Mouse (Mus musculus) spleen, postnatal 4 days (tissue): ENCODE measurements around the gene Rora.

ENCODE experiments used
- DNase-seq, 2 experiments: peaks; one replicate each; pipeline ENCODE4 v3.0.0; 2022; ENCODE audit warnings: low spot score in 2 of 2

Rora gene

DNA sequence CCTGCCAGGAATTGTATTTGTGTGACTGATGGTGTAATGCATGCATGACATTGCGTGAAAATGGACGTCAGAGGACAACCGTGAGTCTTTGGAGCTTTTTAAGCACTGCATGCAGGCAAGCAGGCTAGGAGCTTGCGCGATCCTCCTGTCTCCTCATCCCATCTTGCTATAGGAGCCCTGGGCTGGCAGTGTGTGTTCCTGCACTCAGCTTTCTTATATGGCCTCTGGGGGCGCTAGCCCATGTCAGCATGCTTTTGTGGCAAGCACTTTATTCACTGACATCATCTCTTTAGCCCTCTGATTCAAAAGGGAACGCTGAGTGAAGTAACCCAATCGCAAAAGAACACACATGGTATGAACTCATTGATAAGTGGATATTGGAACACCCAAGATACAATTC lies 105.7 kb downstream of the Rora start:
- DNase-seq: no peak

DNA sequence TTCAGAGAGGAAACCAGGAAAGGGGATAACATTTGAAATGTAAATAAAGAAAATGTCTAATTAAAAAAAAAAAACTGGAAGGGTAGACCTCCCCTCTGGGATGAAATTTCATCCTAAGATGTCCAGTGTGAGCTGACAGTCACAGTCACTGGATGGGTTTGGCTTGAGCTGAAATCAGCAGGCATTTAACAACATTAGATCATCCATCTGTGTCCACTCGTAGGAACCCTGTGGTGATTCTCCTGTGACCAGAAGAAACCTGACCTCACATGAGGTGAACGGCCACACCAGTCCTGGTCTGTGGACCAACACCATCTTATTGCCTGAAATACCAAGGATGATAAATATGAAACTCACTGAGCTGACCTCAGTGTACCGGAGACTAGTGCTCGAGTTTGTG lies 106.7 kb downstream of the Rora start:
- DNase-seq: no peak

DNA sequence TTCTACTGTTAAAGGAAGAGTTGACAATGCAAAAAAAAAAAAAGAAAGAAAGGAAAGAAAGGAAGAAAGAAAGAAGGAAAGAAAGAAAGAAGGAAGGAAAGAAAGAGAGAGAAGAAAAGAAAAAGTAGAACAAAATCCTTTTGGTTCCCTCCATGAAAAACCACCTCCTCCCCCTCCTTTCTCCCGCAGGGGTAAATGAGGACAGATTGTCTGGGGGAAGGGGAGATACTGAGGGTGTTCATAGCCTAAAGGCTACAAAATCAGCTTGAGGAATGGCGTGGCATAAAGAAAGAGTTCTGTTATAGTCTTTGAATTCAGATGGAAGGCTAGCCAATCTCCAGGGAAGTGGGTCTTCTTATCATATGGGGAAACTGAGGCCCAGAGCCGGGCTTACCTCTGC lies 107.3 kb downstream of the Rora start:
- no peak for DNase-seq

DNA sequence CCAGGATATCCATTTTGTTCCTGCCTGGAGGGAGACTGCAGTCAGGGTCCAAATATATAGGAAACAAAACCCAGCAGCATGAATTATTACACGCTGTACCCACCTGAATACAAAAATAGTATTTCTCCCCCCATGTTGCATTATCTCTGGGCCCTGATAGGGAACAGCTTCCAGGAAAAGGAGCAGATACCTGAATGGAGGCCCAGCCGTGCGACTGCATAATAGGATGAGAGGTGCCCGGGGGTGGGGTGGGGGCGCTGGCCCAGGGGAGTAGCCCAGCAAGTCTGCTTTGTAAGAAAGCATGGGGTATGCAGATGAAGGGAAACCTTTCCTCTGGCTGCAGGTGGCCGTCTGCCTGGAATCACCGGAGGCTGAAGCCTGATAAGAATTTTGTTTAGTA lies 108.1 kb downstream of the Rora start:
- DNase-seq: no peak

DNA sequence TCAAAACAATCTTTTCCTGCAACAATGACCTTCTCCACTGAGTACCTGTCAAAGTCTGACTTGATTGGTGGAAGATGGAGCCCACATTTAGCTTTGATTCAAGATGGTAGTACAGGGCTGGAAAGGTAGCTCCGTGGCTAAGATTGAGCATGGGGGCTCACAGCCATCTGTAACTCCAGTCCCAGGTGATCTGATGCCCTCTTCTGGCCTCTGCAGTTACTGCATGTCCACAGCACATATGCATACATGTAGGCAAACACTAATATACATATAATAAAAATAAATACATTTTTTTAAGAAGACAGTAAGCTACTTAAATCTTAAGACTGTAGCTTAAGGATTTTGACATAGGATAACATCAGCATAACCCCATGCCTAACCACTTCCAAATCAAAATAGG lies 112.0 kb downstream of the Rora start:
- no peak for DNase-seq

DNA sequence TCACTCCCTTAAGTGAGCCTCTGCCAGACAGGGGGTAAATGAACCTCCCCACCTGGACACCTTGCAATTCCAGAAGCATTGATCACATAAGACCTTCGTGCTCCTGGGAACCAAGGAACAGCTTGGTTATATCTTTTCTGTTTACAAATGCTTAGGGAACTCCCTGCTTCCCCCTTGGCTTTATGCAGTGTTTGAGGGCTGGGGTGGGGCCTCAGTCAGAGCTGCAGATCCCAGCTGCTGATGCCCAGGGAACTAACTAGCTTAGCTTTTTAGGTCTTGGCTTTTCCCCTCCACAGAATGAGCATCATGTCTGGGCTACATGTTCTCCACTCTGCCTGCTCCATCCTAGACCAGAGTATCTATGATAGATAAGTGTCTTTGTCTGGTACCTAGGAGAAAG lies 116.1 kb downstream of the Rora start:
- DNase-seq: no peak

DNA sequence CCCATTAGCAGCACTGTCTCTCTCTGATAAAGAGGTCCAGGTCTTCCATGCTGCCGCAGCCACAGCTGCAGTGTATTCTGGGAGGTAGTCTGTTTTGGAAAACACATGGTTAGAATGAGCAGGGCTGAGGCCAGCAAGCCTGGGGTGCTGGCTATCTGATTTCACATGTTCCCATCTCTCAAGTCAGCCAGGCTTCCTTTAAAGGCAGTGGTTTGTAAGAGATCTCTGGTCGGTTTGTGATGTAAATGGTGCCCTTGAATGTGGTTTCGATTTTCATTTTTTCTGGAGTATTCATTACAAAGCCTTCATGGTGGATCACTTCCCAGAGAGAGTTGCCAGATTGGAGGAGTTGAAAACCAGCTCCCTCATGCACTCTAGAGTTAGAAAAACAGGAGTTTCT lies 117.8 kb downstream of the Rora start:
- DNase-seq: no peak

DNA sequence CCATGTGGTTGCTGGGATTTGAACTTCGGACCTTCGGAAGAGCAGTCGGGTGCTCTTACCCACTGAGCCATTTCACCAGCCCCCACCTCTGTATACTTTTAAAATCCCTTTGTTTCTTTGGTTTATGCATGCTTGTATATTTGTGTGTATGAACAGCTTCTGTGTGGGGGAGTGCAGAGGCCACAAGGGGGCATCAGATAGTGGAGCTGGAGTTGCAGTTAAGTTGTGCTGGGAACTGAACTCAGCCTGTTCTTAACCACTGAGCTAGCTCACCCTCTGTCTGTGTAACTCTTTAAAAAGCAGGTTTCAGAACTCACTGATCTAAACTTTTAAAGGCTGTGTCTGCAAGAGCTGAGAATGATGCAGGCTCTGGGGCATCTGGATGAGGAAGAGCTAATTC lies 120.2 kb downstream of the Rora start:
- DNase-seq: no peak

DNA sequence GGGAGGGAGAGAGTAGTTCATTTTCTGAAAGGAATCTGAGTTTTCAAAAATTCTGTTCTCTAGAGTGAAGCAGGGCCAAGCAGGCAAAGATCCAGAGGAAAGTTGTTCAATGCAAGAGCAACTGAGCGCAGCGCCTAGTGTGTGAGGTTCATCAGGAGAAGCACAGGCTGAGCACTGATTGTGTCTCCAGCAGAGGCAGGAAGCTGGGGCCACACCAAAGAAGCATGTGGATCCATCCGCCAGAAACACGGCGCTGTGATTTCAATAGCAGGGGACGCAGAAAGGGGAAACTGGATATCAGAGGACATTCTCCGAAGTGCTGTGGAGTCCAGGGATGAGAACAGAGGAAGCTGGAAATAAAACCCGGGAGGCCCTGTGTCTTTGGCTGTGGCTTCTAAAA lies 128.4 kb downstream of the Rora start:
- no peak for DNase-seq

DNA sequence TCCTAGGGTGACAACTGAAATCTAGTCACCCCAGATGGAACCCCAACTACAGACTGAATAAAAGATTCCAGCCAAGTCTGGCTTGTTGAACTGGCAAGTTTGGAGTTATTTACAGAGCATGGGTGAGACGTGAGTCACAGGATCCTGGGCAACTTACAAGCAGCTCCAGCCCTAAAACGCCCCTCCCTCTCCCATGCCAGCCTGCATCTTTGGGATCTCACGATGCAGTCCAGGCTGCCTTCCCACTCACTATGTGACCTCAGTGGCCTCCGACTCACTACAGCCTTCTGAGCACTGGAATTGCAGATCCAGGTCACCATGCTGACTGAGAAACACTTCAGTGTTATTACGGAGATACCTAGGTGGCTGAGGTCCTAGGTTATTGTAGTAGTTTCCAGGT lies 129.0 kb downstream of the Rora start:
- DNase-seq: no peak

DNA sequence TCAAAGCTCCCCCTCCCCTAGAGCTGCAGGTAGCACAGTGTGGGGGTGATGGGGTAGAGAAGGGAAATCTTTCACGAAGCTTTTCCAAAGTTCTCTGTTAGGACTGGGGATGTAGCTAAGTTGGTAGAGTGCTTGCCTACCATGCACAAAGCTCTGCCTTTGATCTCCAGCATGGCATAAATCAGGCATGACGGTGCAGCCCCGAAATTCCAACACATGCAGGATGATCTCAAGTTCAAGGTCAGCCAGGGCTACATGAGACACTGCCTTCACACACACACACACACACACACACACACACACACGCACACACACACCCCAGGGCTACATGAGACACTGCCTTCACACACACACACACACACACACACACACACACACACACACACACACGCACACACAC lies 129.7 kb downstream of the Rora start:
- DNase-seq: no peak

DNA sequence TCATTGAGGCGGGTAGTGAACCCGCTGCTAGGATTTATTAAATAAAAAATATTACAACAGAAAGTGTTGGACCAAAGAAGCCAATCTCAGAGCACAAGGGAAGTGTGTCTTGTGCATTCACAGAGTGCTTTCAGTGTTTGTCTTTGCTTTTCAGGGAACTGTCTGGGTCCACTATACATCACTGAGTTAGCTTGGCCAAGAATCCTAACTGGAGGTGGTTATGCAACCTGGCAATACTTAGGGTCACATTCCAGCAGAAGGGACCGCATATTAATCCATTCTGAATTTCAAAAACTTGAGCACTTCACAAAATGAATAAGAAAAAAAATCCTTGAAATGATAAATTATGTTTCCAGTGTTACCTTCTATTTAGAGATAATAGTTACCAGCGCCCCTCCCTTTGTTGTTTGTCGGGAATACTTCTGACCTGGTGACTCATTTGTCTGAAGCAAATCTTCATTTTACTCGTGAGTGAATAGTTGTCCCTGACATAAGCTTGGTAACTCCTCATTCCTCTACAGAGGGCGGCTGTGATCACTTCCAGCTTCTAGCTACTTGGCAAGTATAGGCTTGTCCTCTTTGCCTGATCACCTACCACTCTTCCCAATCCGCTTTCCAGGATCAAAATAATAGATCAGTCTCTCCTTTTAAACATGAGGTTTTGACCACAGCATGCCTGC lies 133.2 kb downstream of the Rora start:
- no peak for DNase-seq

DNA sequence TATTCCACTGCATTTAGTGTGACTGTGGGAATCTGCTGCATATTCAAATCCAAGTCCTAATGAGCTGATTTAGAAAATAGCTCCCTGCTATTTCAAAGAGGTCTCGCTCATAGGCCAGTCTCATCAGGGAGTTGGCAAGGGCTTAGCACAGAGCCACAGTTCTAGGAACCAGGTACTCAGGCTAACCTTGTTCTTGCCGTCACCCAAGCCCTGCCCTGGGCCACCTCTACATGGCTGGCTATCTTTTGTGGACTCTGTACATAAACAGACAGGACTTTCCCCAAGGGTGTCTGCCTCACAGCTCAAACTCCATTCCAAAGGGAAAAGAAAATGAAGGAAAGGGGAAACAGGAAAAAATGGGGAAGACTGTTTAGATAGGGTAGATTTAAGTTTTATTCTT lies 134.1 kb downstream of the Rora start:
- DNase-seq: no peak

DNA sequence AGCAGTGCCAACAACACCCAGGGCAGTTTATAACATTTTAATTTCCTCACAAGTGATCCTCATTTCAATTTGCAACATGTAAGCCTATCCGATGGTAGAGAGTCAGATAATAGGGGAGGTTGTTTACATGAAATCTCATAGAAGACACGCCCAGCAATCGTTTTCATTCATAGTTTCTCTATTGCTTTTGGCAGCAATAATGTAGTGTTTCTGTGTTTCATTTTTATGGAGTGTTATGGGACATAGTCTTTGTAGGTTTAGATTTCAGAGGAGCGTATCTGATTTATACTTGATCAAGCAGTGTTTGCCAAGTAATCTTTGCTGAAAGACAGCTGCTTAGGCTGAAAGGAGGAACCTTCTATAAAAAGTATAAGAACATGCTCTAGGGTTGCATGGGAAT lies 137.3 kb downstream of the Rora start:
- DNase-seq: no peak

DNA sequence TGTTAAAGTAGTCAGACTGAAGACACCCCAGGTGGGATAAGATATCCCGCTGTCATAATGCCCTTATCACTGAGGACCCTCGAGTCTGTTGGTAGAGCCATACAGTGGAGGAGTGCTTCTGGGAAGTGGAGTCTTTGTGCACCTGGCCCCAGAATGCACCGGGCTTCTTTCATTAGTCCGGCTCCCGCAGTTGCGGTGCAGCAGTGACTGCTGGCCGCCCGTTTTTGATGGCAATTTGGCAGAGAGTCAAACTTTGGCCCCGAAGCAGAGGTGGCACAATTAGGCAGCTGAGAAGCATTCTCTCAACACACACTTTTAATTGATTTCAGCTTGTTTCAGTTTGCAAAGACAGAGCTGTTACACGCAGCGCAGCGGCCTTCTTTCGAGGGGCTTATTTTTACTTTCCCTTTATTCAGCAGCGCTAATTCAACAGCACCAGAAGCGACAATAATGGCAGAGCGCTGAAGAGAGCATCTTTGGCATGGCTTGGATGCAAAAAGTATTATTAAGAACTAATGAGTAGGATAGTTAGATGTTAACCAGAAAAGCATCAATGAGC lies 138.5 kb downstream of the Rora start:
- no peak for DNase-seq

DNA sequence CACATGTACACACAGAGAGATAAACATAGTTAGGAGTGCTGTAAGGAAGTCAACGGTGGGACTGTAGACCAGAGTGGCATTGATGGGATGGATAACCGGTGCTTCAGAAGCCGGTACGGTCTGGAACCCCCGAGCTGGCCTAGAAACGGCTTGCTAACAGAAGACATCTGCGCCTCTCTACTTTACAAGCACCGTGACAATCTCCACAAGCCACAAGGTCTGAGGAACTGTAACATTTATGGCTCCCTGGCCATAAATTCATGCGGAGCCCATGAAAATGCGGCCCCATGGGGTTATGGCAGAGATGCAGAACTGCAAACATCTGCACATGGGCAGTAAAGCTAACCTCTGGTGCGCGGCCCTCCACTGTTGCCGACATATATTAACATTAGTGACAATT lies 141.7 kb downstream of the Rora start:
- no peak for DNase-seq

DNA sequence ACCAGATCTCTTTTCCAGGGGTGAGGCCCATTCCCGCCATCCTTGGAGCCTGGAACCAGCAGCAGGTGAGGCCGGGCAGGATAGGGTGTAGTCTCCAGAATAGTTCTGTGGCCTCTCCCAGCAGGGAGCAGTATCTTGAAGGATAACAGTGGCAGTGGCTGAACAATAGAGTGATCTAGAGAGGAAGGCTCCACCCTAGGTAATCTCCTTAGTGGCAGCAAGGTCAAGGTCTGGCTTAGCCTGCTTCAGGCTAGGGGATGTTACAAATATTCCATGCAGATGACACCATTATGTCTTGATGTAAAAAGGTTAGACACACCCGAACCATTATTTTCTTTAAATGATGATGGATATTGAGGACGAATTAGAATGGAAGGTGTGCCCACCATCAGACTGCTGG lies 144.6 kb downstream of the Rora start:
- DNase-seq: no peak

DNA sequence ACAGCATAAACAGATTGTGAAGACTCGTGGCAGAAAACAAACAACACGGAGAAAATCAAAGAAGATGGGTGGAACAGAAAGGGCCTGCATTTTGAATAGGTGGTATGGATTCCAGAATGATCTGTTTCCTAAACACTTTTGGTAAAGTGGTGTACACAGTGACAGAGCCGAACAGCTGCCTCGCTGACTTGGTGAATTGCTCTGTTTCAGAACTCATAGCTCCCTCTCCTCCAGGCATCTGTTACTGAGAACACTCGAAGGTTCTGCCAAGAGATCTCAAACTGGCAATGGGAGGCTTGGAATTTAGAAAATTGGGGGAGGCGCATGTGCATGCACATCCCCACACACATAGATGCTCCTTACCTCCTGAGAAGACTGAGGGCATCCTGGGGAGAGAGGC lies 145.5 kb downstream of the Rora start:
- DNase-seq: no peak

DNA sequence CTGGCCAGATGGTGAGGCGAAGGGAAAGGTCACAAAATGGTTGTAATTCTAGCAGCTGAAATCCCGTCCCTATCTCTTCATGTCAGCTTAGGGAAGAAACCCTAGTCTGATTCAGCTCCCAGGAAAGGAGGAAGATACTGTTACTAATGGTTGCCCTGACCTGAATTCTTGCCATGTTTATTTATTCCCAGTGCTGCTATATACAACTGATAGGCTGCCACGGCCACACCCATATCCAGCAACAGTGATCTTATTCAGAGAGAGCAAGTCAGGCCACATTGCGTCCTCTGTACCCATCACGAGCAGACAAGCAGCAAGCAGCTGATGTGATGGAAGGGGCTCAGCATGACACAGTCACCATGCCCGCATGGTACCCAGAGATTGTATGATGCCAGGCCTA lies 150.6 kb downstream of the Rora start:
- no peak for DNase-seq

DNA sequence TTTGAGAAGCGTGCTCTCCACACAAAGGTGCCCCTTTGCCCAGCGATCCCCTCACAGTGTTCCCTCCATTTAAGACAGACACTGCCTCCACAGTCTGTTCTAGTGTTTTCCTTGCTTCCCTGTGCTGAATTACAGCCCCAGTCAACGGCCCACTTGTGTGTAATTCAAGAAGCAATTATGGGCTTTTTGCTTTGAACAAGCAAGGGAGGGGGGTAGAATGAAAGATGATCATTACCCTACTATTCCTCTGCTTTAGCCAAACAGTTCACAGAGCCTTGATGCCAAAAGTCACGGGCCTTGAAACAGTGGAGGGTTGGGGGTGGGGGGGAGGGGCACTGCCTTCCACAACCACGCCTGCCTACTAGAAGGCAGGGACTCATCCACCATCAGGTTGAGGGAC lies 152.2 kb downstream of the Rora start:
- no peak for DNase-seq

DNA sequence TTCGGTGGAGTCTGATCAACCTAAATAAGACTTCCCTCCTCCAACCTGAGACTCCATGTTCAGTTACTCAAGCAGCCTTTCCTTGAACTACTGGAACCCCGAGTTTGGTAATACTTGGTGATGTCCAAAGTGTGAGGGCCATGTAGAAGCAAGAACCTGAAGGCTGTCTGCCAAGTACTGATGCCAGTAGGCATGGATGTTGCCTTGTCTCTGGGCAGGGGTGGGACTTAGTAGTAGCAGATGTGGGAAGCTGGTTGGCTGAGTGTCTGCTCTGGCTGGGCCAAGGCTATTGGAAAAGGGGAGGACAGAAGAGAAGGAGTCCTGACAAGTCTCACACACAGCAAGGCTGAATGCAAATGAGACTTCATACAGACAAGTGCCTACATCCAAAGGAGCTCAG lies 154.1 kb downstream of the Rora start:
- no peak for DNase-seq

DNA sequence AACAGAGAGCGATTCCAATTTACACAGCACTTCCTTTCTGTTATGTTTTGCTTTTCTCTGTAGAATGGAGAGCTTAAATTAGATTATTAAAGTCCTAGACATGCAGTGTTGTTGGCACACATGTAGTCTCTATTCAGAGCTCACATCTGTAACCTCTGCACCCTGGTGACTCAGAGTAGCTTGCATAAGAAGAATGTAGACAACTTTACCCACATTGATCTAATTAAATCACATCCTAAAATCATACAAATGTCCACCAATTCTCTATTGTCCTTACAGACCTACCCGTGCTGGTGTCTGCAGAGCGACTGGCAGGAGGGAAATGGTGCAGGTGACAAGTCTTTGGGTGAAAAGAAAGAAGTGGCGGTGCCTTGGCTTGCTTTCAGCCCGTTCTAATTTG lies 155.9 kb downstream of the Rora start:
- DNase-seq: no peak

DNA sequence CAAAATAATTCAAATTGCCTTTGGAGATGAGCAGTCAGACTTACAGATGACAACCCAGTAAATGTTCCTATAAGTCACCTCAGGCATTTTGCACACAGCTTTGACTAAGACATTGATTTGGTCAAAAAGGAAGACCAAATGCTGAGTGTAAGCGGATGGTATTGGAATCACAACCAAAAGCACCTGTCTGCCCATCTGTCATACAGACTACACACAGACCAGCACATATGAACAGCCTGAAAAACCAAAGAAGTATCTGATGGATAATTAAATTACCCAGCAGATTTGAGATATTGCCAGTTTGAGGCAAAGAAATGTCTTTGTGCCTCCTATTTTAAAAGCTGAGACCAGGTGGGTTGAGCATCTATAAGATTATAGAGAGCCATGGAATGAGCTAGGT lies 161.1 kb downstream of the Rora start:
- DNase-seq: no peak

DNA sequence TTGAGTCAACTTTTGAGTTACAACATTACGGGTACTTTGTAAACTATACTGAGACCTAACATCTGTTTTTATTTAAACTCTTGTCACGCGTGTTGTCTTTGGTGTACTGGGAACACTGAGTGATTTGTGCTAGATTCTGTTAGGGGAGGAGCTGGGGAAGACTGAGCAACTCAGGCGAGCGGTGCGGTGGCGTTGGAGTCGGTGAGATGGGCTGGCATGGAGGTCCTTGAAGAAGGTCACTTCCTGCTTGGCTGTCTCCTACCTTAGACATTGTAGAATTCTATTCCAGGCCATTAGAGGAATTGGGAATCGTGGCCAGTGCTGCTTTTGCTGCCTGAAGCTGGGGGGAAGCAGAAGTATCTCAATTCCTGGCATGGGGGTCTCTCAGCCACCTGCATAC lies 162.3 kb downstream of the Rora start:
- no peak for DNase-seq
